Mouse (Mus musculus): ENCODE results near the gene Alx3.

DNA sequence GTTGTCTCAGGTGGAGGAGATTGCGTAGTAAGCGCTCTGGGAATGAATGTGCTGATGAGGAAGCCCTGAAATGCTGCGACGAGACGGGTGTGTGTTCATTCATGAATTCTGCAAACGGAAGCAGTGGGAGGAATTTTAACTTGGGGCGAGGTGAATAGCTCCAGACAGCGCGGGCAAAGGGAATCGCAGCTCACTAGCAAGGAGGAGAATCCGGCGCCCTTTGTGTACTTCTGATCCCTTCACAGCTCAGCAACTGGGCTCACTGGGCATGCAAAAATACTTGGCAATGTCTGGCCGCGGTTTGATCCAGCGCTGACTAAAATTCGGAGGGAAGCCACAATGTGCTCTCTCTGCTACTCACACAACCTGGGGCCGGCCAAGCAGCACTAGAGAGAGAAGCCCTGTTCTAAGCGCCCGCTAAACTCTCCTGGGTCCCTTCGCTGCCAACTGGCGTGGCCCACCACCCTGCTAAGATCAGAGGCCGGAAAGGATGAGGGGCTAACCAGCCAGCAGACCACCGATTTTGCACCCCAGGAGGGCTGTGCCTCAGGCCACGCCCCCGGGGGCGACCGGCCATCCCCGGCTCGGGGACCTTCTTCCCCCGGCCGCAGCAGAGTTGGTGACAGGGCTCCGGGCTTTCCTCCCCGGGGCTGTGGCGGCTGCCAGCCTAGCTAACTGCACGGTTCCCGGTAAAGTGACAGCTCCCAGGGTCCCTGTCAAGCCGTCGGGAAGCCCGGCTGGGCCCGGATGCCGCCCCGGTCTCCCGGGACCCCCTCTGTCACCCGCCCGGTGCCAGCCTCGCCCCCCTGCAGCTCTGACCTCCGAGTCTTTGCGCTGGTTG, 36.1 kb downstream of the Alx3 start, which contains the start of gene Gm10961:
- TF ChIP-seq EP300 (IDR thresholded peaks at IDR 0.05) (no peak), CTCF (IDR thresholded peaks at IDR 0.05) (no peak)

Measured in lung, postnatal 0 days (tissue).